Mouse (Mus musculus) liver, embryonic 13.5 days (tissue): ENCODE results near the gene Slc4a2. TPM values are rescaled to one million over a fixed set of nuclear protein-coding genes. Genes with fewer than 3 reads are reported as not detected.
"Not testable (repeated sequence)": the region's sequence is repeated elsewhere in the genome, so short reads cannot be mapped to it uniquely, and the experiment has no call there.

Experiments
- ATAC-seq: fragments of 200-750 bp; cut with Nextera tagmentation; 2 replicates; pipeline ENCODE4 v1.8.0; 2017; ENCODE audit warnings: low read depth, mild to moderate bottlenecking, moderate number of reproducible peaks, moderate library complexity
- DNase-seq: peaks from one replicate; pipeline ENCODE4 v3.0.0; 2022
- H3K27ac ChIP-seq: fragments of 300-500 bp; sonication (generic); 2 replicates; pipeline ENCODE4 v1.5.1; 2015; ENCODE audit warnings: moderate library complexity, mild to moderate bottlenecking, inconsistent platforms
- H3K27me3 ChIP-seq: fragments of 300-500 bp; sonication (generic); 2 replicates; pipeline ENCODE4 v1.6.1; 2015; ENCODE audit warnings: mild to moderate bottlenecking, inconsistent platforms
- H3K36me3 ChIP-seq: fragments of 300-500 bp; sonication (generic); 2 replicates; pipeline ENCODE4 v1.6.1; 2015; ENCODE audit warnings: mild to moderate bottlenecking, inconsistent platforms
- H3K4me1 ChIP-seq: fragments of 300-500 bp; sonication (generic); replicated peaks from 2 replicates; pipeline ENCODE4 v1.6.1; 2015; ENCODE audit warnings: inconsistent platforms
- H3K4me2 ChIP-seq: fragments of 300-500 bp; sonication (generic); 2 replicates; pipeline ENCODE4 v1.6.1; 2015; ENCODE audit warnings: inconsistent platforms, mild to moderate bottlenecking, moderate library complexity
- H3K4me3 ChIP-seq: fragments of 300-500 bp; sonication (generic); replicated peaks from 2 replicates; pipeline ENCODE4 v1.5.1; 2015; ENCODE audit warnings: mild to moderate bottlenecking, inconsistent platforms
- H3K9ac ChIP-seq: fragments of 300-500 bp; sonication (generic); 2 replicates; pipeline ENCODE4 v1.6.1; 2015; ENCODE audit warnings: mild to moderate bottlenecking, inconsistent platforms
- H3K9me3 ChIP-seq: fragments of 300-500 bp; sonication (generic); replicated peaks from 2 replicates; pipeline ENCODE4 v1.6.1; 2016; ENCODE audit warnings: inconsistent platforms
- WGBS: fragments of 180-500 bp; shearing (Covaris S2); methylation state at CpG from one replicate; pipeline ENCODE4 v1.1.7; 2015; ENCODE audit not compliant: insufficient replicate concordance; 5-methylcytosine and 5-hydroxymethylcytosine counted together
- polyA plus RNA-seq: library from polyadenylated mRNA; unstranded; fragments of >200 nt; fragmentation: Nextera tagmentation; extraction: Ambion mirVana; gene quantifications from 2 replicates; pipeline ENCODE4 v1.2.1, GENCODE M21; 2015

Slc4a2 gene
- polyA plus RNA-seq, 1 experiment from 2014 or later: 9.0 TPM

DNA sequence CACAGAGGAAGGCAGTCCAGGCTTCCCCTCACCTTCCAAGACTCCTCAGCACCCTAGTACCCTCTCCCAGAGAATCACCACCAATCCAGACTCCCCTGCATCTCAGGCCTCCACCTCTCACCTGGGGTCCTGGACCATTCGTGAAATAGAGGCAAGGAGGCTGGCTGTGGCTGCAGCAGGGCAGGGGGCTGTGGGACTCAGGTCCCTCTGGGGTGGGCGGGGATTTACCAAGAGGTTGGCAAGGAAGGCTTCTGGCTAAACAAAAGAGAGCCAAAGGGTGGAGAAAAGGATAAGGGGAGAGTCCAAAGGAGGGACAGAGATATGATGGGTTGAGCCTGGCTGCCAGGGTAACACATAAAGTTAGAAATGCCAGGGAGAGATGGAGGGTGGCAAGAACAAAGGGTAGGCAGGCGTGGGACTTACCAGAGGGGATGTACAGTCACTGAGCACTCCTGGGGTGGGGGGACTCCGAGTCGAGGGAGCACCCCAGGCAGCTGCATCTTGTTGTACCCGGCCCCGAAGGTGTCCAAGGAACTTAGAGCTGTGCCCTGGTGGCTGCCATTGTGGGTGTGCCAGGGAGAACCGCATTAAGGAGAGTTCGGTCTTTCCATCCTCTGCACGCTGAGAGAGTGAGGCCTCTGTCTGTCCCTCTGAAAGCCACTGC, 37.6 kb upstream of the Slc4a2 start:
- Histone ChIP-seq H3K27me3 (peaks cover 47% of the 10 kb centered on the region), H3K36me3 (no peaks in the 10 kb centered on the region), H3K4me1 (peaks cover 53% of the 10 kb centered on the region), H3K9ac (no peak overlapping the region), H3K9me3 (no peaks in the 10 kb centered on the region), H3K4me3 (no peak overlapping the region), H3K4me2 (no peak overlapping the region), H3K27ac (no peak overlapping the region)
- 71% methylated on average over 10 of the region's 10 CpGs for WGBS
- DNase-seq (no peak), ATAC-seq (no peak)

DNA sequence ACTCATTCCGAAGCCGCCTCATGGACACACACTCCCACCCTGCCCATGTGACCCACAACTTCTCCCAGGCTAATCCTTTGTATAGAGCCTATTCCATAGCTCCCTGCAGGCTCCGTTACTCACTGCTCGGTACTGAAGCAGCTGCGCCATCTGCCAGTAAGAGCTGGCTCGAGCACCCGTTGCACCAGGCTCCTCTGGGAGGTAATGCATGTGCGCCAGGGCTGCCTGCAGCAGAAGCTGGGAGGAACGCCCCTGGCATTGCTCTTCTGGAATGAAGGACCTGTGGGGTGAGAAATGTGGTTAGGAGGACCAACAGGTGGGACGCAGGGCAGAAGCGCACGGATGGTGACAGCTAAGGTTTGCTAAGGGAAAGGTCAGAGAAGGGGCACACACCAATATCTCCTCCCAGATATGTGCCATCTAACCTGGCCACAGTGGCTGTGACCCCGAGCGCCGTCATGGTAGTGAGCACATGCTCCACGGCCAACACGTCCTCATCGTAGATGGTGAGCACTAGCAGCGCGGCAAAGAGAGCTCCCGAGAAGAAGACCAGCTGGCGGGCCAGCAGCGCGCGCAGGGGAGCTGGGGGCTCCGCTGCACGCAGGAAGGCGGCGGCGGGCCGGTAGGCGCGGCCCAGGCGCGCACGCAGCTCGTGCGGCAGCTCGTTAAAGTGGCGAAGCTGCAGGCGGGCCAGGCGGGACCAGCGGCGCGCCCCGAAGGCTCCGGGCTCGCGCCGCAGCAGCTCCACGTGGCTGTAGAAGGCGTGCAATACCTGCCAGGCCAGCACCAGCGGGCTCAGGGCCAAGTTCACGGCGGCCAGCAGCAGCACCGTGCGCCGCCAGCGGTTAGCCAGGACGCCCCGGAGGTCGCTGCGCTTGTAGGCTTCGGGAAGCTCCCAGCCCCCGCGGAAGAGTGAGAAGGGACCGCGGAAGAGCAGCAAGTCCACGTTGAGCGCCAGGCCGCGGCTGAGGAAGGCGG, 36.1 kb upstream of the Slc4a2 start:
- Histone ChIP-seq H3K4me1 (peaks cover 53% of the 10 kb centered on the region), H3K4me3 (peak overlapping the region; percentile 51), H3K4me2 (peak overlapping the region; percentile 73), H3K9me3 (no peaks in the 10 kb centered on the region), H3K27me3 (peaks cover 47% of the 10 kb centered on the region), H3K36me3 (no peaks in the 10 kb centered on the region), H3K27ac (no peak overlapping the region), H3K9ac (peak overlapping the region; percentile 51)
- no peak for ATAC-seq
- no peak for DNase-seq
- 2% methylated on average over 73 of the region's 73 CpGs for WGBS

DNA sequence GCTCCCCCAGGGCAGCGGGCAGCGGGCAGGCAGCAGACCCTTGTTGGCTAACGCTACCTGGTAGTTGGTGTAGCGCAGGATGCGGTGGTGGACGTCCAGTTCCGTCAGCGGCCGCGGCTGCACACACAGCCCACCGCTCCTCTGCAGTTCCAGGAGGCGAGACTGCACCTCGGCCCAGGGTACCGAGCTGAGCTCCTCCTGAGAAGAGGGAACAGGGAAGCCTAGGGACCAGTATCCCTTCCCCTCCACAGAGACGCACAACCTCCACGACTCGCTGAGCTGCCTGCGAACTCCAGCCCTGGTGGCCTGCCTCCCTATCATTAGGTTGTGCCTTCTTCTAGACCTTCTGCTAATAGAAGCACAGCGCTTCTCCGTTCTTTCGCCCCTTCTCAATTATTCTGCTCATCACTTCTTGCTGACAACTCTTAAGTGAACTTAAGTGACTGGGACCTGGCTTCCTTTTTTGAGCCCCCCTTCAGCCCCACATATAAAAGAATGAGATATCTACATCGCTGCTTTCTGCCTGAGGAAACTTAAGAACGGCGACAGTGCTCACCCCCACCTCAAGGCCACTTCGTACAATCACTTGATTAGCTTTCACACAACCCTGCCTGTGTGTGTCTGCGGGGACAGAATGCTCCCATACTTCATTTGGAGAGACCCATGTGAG, 35.3 kb upstream of the Slc4a2 start:
- WGBS: 24% methylated on average over 26 of the region's 26 CpGs
- H3K4me3 ChIP-seq: peak overlapping the region; percentile 51
- H3K9me3 ChIP-seq: no peaks in the 10 kb centered on the region
- H3K27me3 ChIP-seq: peaks cover 47% of the 10 kb centered on the region
- peak overlapping the region; percentile 51 for H3K9ac ChIP-seq
- H3K4me1 ChIP-seq: peaks cover 54% of the 10 kb centered on the region
- H3K4me2 ChIP-seq: peak overlapping the region; percentile 73
- H3K27ac ChIP-seq: no peak overlapping the region
- no peaks in the 10 kb centered on the region for H3K36me3 ChIP-seq
- DNase-seq (no peak), ATAC-seq (no peak)

DNA sequence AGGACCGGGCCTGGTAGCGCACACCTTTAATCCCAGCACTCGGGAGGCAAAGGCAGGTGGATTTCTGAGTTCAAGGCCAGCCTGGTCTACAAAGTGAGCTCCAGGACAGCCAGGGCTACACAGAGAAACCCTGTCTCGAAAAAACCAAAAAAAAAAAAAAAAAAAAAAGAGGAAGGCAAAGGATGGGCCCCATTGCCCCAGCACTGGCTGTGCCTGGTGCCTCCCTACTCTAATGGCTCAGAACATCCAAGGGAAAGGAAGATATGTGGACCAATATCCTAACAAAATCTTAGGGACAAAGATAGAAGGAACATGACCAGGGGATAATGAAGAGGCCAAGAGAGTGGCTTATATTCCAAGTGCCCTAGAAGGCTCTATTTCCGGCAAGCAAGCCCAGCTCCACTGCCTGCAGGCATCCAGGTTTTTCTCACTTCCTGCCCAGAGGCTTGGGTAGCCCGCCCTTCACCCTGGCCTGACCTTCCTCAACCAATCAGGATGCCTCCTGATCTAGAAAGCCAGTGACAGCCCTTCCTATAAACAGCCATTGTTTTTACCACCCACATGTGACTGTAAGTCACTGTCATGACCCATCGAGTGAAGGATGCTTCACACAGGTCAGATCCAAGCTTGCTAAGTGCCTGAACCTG, 34.5 kb upstream of the Slc4a2 start:
- Histone ChIP-seq H3K4me3 (no peak overlapping the region), H3K4me1 (peaks cover 53% of the 10 kb centered on the region), H3K27ac (no peak overlapping the region; the same call in 1 of the 2 replicates), H3K4me2 (no peak overlapping the region), H3K27me3 (peaks cover 47% of the 10 kb centered on the region), H3K36me3 (no peaks in the 10 kb centered on the region), H3K9ac (no peak overlapping the region), H3K9me3 (no peaks in the 10 kb centered on the region)
- WGBS: 37% methylated on average over 7 of the region's 7 CpGs
- no peak for DNase-seq
- no peak for ATAC-seq

DNA sequence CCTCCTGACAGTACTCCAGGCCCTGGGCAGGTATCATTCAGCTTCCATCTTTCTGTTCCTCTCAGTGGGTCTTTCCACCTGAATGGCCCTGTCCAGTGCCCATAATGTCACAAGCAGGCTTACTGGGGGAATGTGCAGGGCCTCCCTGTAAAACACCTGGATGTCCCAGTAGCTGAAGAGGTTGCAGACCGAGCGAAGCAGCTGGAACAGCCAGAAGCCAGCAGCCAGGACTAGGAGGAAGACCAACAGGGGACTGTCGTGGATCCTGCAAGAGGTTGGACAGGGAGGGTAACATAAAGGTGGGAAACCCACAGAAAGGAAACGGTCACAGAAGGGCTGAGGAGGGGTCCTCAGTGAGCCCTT, 34.0 kb upstream of the Slc4a2 start:
- H3K4me1 ChIP-seq: peaks cover 49% of the 10 kb centered on the region
- 62% methylated on average over 4 of the region's 4 CpGs for WGBS
- H3K27me3 ChIP-seq: peaks cover 47% of the 10 kb centered on the region

DNA sequence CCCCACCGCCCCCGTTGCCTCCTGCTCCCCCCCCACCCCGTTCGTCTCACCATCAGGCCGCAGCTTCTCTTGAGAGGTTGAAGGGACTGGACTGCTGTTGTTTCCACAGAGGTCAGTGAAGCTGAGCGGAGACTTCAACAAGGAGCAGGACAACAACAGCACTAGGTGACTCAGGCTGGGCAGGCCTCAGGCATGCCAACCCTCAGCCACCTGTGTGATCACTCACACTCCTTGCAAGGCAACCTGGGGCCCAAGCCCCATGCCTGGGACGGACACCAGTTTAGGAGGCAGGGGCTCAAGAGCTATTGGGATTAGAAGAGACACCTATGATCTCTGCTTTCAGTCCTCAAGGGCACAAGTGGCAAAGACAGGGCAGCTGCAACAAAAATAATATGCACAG, 31.8 kb upstream of the Slc4a2 start, which contains the start of gene Atg9b:
TSS of gene Atg9b (minus strand) at position 280 of the 400 bp plus-strand sequence.
- Histone ChIP-seq H3K36me3 (peaks cover 3% of the 10 kb centered on the region; the same call in 1 of the 2 replicates), H3K27me3 (peaks cover 29% of the 10 kb centered on the region), H3K9ac (no peak within 1 kb of the TSS), H3K9me3 (no peaks in the 10 kb centered on the region), H3K4me1 (peaks cover 52% of the 10 kb centered on the region), H3K27ac (no peak within 1 kb of the TSS), H3K4me3 (no peak within 1 kb of the TSS), H3K4me2 (peak within 1 kb of the TSS; percentile 74; the same call in 1 of the 2 replicates)
- 78% methylated on average over 7 of the region's 7 CpGs for WGBS
- DNase-seq (no peak), ATAC-seq (no peak)

More for the DNA sequence above, 34.0 kb upstream of the Slc4a2 start:
- Histone ChIP-seq H3K4me3 (no peak overlapping the region), H3K9ac (no peak overlapping the region), H3K4me2 (no peak overlapping the region), H3K27ac (peak overlapping the region; percentile 8; the same call in 1 of the 2 replicates), H3K36me3 (no peaks in the 10 kb centered on the region), H3K9me3 (no peaks in the 10 kb centered on the region)
- no peak for DNase-seq
- no peak for ATAC-seq

DNA sequence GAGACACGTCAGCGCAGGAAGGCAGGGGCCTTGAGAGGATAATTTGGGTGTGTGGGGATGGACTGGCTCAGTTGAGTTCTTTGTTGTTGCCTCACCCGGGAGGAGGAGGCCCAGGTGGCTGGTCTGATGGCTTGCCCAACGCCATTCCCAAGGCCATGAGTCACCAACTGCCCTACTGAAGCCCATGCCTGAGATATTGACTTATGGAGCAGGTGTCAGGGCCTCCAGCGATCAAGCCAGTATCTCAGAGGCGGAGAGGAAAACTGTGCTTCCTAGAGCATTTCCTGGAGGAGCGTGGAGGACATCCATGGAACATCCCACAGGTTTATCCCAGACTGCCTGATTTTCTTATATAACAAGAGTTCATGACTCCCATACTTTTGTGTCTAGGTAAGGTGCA, 30.9 kb upstream of the Slc4a2 start:
- no peak overlapping the region for H3K4me3 ChIP-seq
- peak overlapping the region; percentile 74; the same call in 1 of the 2 replicates for H3K4me2 ChIP-seq
- DNase-seq (no peak), ATAC-seq (no peak)
- peaks cover 44% of the 10 kb centered on the region for H3K4me1 ChIP-seq
- H3K36me3 ChIP-seq: peaks cover 3% of the 10 kb centered on the region; the same call in 1 of the 2 replicates
- H3K9me3 ChIP-seq: no peaks in the 10 kb centered on the region
- no peak overlapping the region for H3K9ac ChIP-seq
- WGBS: 66% methylated on average over 7 of the region's 7 CpGs
- H3K27ac ChIP-seq: no peak overlapping the region
- peaks cover 20% of the 10 kb centered on the region for H3K27me3 ChIP-seq

DNA sequence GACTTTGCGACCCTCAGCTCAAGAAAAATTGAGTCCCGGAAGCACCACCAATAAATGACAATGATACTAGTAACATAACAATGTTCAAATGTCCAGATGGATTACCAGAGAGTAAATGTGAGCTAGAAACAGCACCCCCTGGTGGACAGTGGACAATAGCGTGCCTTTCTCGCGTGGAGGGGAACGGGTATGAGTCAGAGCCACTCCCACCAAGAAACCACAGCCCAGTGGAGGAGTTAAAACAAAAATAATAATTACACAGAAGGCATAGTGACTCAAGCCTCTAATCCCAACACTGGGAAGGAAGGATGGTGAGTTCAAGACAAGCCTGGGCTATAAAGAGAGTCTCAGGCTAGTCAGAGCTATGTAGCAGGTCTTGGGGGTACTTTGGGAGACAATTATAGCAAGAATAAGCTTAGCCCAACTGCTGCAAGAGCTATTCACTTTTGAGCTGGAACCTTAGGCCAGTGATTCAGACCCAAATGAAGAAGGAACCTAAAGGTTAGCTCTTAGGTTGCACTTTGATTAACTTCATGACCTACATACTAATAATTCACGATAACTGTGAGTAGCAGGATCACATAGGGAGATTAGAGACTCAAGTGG, 30.1 kb upstream of the Slc4a2 start, which contains the start of gene Abcb8:
TSS of gene Abcb8 (plus strand) at position 272 of the 606 bp plus-strand sequence.
- H3K27me3 ChIP-seq: peaks cover 13% of the 10 kb centered on the region
- peak within 1 kb of the TSS; percentile 70 for H3K4me3 ChIP-seq
- DNase-seq: peak; percentile 71
- peaks cover 3% of the 10 kb centered on the region; the same call in 1 of the 2 replicates for H3K36me3 ChIP-seq
- ATAC-seq: no peak
- peak within 1 kb of the TSS; percentile 72 for H3K9ac ChIP-seq
- peak within 1 kb of the TSS; percentile 74 for H3K4me2 ChIP-seq
- WGBS: 12% methylated on average over 7 of the region's 7 CpGs
- peak within 1 kb of the TSS; percentile 81 for H3K27ac ChIP-seq
- no peaks in the 10 kb centered on the region for H3K9me3 ChIP-seq
- H3K4me1 ChIP-seq: peaks cover 39% of the 10 kb centered on the region

DNA sequence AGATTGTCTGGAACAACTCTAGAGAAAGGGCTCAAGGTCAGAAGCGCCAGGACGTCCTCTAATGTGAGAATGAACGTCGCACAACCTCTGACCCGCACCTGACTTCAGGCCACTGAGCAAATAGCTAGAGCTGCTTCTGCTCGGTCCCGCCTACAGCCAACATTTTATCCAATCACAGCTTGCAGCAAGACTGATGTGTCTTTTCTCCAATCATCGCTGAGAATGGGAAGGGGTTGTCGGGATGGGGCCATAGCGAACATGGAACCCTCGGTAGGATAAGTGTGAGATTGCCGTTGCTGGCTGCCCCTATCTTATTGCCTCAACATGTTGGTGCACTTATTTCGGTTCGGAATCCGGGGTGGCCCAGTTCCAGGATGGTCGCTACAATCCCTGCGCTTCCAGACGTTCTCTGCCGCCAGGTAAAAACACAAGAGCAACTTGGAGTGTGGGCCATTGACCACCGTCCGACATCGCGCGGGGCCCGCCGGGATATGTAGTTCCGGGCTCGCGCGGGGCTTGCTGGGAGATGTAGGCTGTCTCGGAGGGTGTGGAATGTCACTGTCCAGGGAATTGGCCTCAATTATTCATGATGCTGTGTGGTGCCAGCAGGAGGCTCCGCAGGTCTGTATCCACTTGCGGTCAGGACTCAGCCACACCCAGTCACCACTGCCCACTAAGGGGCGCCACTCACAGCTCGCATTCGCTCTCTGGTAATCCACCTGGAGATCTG, 29.3 kb upstream of the Slc4a2 start:
- Histone ChIP-seq H3K27me3 (peaks cover 5% of the 10 kb centered on the region; the same call in 1 of the 2 replicates), H3K9me3 (no peaks in the 10 kb centered on the region), H3K4me3 (peak overlapping the region; percentile 70), H3K36me3 (peaks cover 3% of the 10 kb centered on the region; the same call in 1 of the 2 replicates), H3K27ac (peak overlapping the region; percentile 81), H3K4me1 (peaks cover 33% of the 10 kb centered on the region), H3K4me2 (peak overlapping the region; percentile 74), H3K9ac (peak overlapping the region; percentile 72)
- ATAC-seq: peak; percentile 95
- 1% methylated on average over 36 of the region's 36 CpGs for WGBS
- DNase-seq: peak; percentile 92

DNA sequence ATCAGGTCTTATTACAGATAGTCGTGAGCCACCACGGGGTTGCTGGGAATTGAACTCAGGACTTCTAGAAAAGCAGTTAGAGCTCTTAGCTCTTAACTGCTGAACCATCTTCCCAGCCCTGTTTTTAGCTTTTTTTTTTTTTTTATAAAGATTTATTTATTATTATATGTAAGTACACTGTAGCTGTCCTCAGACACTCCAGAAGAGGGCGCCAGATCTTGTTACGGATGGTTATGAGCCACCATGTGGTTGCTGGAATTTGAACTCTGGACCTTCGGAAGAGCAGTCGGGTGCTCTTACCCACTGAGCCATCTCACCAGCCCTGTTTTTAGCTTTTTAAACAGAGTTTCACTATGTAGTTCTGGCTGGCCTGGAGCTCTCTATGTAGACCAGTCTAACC, 27.4 kb upstream of the Slc4a2 start:
- ATAC-seq, H3K27me3 ChIP-seq, H3K9me3 ChIP-seq, H3K4me3 ChIP-seq, DNase-seq, H3K9ac ChIP-seq, H3K4me2 ChIP-seq, H3K27ac ChIP-seq: not testable (repeated sequence)
- Histone ChIP-seq H3K4me1 (peaks cover 27% of the 10 kb centered on the region), H3K36me3 (peaks cover 19% of the 10 kb centered on the region)
- 74% methylated on average over 6 of the region's 6 CpGs for WGBS
